Mouse (Mus musculus) liver, embryonic 14.5 days (tissue): ENCODE measurements around the gene Gli1.

Experiments
- CTCF ChIP-seq: IDR thresholded peaks from 2 replicates; pipeline ENCODE4 v1.5.1; 2016; ENCODE audit warnings: antibody characterized with exemption, low read depth, control low read depth
- EP300 ChIP-seq: IDR thresholded peaks from 2 replicates; pipeline ENCODE4 v1.6.1; 2016; ENCODE audit warnings: antibody characterized with exemption, low read depth

DNA sequence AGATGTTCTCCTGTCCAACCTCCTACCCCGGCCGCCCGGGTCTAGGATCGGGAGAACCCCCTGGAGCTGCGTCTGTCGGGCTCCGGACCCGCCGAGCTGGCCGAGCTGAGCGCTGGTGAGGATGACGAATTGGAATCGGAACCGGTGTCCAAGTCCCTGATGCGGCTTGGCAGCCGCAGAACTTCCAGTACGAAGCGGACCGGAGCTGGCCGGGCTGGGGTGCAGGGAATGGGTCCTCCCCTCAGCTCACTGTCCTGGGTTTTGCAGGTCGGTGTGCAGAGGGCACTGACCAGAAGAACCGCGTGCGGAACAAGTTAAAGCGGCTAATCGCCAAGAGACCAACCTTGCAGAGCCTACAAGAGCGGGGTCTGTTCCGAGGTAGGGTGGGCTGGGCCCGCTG lies 14.9 kb downstream of the Gli1 start:
- TF ChIP-seq CTCF = no peak
- TF ChIP-seq EP300 = no peak
